Mouse (Mus musculus) cerebellum, adult 9-10 months (tissue): ENCODE data around the gene Pum2.
"Not testable (repeated sequence)": the region's sequence is repeated elsewhere in the genome, so short reads cannot be mapped to it uniquely, and the experiment has no call there.

ENCODE experiments used
- DNase-seq: peaks from one replicate; pipeline ENCODE4 v3.0.0; 2022

The Pum2 gene

DNA sequence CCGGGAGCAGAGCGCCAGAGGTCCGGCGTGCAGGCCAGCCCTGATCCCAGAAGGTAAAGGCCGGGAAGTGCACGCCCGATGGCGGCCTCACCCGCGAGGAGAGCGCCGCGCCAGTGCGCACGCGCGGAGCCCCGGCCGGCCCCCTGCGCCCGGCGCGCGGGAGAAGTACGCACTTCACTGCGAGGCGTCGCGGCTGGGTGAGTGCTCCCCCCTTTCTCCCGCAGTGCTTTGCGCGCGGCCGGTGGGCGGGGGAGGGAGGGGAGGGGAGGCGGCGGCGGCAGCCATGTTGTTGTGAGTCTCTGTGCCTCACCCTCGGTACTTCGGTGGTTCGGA, at the start of gene Pum2:
Gene Pum2 (plus strand): TSS at position 161 of the 333 bp plus-strand sequence.
- peak; percentile 91 for DNase-seq

DNA sequence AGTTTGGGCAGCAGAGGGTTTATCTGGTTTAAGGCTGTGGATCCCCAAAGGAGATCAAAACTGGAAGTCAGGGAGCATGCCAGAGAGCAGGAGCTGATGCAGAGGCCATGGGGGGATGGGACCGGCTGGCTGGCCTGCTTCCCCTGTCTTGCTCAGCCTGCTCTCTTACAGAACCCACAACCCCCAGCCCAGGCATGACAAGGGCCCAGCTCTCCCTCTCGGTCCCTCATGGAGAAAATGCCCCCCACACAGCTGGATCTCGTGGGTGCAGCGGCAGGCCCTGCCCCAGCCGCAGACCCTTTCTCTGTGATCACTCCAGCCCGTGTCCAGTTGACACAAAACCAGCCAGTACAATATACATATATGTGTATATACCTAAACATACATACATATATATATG, 44.4 kb upstream of the Pum2 start:
- no peak for DNase-seq

DNA sequence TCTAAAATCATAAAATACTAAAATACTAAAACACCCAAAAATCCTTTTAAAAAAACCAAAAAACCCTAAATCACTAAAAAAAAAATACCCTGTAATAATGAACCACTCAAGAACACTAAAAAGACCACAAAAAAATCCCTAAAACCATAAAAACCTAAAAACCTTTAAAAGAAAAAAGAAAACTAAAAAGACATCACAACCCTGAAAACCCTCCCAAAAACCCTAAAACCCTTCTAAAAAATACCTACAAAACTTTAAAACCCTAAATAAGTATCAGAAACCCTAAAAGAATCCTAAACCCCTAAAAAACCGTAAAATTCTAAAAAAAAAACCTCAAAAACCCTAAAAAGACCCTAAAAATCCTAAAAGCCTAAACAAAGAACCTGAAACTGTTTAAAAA, 42.2 kb upstream of the Pum2 start:
- DNase-seq: no peak

DNA sequence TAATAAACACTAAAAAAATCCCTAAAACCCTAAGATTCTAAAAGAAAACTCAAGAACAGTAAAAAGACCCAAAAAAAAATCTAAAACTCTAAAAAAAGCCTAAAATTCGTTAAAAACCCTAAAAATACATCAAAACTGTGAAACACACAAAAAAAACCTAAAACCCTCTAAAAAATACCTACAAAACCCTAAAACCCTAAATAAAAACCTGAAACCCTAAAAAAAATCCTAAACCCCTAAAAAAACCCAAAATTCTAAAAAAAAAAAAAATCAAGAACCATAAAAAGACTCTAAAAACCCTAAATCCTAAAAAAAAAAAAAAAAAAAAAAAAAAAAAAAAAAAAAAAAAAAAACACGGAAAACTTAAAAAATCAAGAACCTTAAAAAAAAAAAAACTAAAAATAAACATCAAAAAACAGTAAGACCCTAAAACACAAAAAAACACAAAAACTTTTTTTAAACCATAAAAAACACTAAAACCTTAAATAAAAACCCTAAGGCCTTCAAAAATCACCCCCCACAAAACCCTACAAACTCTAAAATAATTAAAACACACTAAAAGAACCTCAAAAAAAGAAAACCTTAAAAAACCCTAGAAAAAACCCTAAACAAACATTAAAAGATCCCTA, 41.1 kb upstream of the Pum2 start:
- DNase-seq: no peak

DNA sequence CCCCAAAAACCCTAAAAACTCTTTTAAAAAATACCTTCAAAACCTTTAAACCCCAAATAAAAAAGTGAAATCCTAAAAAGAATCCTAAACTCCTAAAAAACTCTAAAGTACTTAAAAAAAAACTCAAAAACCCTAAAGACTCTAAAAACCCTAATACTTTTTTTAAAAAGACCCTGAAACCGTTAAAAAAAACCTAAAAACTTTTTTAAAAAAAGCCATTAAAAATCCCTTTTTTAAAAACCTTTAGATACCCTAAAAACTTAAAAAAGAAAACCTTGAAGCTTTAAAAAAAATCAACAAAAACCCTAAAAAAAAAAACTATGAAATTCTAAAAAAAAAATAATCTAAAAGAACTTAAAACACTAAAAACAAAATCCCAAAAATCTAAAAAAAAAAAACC, 39.6 kb upstream of the Pum2 start:
- no peak for DNase-seq

DNA sequence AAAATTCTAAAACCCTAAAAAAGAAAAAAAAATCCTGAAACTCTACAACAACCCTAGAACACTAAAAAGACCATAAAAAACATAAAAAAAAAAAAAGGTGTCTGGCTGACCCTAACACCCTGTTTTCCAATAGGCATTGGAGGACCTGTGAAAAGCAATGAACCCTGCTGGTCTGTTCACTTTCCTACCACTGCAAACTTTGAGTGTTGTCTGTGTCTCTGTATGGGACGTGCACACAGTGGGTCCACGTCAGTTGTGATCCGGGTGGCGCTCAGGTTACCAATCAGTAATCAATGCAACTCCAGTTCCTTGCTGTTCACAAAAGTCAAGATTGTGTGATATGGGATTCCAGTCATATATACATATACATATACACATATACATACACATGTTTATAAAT, 38.4 kb upstream of the Pum2 start:
- DNase-seq: peak; percentile 23

DNA sequence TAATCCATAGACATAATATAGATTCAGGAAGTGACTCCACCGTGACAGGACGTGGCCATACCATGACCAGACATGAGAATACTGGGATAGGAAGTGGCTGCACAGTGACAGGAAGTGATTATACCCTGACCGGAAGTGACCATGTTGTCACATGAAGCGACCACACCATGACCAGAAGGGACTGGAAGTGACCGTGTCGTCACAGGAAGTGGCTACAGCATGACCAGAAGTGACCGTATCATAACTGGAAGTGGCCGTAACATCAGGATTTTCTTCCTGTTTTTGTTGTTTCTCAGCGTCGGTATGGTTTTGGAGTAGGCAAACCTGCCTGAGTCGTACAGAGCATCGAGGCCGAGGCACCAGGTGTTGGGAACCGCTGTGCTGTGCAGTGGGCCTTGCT, 37.0 kb upstream of the Pum2 start:
- no peak for DNase-seq

DNA sequence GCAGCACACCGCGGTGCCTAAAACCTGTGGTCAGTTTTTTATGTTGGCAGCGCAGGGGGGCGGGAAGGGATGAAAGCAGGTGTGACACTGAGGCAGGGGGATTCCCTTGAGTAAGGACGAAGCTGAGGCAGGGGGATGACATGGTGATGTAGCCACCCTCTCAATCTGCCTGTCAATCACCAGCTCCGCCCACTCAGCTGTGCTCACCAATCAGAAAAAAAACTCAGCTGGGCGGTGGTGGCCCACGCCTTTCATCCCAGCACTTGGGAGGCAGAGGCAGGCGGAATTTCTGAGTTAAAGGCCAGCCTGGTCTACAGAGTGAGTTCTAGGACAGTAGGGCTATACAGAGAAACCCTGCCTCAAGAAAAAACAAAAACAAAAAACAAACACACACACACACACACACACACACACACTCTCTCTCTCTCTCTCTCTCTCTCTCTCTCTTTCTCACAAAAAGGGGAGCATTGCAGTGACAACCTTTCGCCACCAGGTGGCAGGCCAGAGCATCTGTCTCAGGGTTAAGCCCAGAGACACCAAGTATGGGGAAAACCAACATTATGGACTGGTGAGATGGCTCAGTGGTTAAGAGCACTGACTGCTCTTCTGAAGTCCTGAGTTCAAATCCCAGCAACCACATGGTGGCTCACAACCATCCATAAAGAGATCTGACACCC, 35.4 kb upstream of the Pum2 start:
- peak; percentile 84 for DNase-seq

DNA sequence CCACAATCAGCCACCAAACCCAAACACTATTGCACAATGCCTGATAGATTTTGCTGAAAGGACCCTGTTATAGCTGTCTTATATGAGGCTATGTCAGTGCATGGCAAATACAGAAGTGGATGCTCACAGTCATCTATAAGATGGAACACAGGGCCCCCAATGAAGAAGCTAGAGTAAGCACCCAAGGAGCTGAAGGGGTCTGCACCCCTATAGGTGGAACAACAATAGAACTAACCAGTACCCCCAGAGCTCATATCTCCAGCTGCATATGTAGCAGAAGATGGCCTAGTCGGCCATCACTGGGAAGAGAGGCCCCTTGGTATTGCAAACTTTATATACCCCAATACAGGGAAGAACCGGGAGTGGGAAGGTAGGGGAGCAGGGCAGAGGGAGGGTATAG, 33.7 kb upstream of the Pum2 start:
- peak; percentile 67 for DNase-seq

DNA sequence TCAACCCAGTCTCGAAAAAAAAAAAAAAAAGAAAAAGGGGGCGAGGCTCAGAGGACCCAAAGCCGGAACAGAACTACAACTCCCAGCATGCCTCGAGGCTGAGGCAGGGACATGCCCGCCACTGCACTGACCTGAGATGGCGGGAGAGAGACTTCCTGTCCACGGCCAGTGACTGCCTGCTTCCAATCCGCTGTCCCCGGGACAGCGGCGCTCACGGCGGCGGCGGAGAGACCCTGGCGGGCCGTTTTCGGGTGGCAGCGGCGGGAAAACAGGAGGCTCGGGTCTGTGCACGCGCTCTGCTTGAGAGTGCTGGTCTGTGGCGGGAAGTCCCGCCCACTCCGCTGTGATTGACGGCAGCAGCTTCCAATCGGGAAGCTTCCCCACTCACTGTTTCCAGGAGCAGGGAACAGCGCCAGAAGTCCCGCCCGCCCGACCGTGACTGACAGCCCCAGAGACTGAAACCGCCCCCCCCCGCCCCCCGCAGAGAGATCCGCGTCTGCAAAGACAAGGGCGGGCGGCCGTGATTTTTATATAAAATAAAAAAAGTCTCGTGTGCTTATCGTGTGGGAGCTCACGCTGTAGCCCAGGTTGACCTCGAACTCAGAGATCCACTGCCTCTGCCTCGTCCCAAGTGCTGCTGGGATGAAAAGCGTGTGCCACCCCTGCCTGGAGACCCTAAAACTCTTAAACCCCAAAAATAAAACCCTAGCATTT, 33.1 kb upstream of the Pum2 start:
- peak; percentile 99 for DNase-seq

DNA sequence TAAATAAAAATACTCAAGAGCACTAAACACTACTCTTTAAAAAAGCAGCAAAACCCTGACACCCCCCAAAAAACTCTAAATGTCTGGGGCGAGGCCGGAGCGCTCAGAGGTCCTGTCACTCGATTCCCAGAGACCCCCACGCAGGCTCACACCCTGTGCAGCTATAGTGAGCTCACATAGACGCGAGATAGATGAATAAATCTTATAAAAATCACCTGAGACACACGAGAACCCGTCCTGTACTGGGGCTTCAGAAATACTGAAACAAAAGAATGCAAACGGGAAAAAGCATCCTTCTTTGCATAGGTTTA, 32.6 kb upstream of the Pum2 start:
- no peak for DNase-seq

DNA sequence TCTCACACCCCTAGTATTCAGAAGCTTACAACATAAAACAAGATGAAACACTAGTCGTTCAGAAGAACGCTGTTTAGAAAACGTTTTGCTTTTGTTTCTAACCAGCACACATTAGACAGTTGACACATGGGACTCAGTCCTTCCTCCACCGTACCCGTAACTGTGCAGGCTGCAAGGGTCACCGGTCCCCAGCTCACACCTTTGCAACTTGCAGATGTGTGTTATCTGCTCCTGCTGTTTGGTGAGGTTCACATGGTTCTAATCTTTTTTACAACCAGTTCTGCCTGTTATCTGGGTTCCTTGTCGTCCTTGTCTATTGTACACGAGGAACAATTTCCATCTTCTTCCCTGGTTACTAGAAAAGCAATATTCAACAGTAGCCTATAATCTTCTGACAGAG, 25.7 kb upstream of the Pum2 start:
- not testable (repeated sequence) for DNase-seq

DNA sequence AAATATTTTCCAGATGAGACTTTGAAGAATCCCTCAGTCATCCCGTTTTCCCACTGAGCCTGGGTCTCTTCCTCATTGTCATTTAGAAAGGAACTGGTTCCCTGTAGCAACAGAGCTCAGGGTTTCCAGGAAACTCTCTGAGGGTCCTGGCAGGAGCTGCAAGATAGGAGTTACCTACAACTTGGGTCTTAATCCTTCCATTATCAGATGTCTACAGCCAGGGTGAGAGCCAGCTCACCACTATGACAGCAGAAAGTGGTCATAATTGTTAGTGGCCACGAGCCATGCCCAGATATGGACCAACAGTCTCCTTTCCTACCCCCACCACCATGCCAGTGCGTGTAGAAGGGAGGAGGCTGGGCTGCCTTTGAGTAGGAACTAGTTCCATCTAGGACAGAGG, 23.9 kb upstream of the Pum2 start:
- DNase-seq: not testable (repeated sequence)

DNA sequence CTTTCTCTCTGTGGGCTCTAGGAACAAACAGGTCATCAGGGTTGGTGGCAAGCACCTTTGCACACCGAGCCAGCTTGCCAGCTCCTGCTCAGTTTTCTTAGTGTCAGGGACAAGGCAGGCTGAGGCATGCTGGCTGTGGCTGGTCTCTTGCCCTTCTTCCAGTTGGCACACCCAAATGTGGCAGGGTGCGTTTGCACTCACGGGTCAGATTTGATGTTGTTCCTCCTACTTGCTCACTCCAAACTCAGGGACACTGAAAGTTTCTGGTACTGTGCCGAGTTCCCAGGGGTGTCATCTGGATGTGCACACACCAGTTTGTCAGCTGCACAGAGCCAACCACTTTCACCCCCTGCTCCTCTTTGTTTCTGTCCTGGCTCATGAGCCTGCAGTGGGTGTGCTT, 17.3 kb upstream of the Pum2 start:
- no peak for DNase-seq

DNA sequence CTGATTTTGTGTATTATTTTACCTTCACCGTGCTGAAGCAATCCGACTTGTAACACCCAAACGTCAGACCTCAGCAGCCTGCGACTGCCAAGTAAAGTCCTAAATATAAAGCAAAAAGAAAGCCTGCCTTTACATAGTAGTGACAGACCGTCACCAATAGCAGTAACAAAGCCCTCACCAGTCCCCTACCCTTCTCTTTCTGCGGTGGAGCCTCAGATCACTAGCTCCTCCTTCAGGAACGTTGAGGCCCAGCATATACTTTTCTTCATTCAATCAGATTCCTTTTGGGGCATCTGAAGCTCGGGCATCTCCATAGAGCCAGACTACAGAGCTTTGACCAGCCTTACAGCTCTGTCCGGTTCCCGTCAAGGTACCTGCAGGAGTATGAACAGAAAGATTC, 16.8 kb upstream of the Pum2 start:
- no peak for DNase-seq

DNA sequence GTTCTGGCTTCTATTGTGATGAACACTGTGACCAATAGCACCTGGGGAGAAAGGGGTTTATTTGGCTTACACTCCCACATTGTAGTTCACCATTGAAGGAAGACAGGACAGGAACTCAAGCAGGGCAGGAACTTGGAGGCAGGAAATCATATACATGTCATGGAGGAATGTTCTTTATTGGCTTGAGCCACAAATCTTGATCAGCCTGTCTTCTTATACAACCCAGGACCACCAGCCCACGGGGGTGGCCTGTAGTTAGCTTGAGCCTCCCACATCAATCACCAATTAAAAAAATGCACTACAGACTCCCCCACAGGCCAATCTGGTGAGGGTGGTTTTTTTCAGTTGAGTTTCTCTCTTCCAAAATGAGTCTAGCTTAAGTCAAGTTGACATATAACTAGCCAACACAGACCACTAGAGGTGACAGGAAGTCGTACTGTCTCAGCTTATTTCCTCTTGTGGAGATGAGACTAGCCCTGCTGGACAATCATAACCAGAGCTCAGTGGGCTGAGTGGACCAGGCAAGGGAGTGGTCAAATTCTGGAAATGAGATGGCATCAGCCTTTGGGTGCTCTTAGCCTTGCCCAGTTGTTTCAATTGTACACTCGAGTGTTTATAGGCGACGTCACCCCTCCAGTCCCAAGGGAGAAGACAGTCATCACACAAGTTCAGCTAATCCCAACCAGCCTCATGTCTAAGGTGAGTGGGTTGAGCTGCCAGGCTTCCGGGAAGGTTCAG, 16.1 kb upstream of the Pum2 start:
- no peak for DNase-seq

DNA sequence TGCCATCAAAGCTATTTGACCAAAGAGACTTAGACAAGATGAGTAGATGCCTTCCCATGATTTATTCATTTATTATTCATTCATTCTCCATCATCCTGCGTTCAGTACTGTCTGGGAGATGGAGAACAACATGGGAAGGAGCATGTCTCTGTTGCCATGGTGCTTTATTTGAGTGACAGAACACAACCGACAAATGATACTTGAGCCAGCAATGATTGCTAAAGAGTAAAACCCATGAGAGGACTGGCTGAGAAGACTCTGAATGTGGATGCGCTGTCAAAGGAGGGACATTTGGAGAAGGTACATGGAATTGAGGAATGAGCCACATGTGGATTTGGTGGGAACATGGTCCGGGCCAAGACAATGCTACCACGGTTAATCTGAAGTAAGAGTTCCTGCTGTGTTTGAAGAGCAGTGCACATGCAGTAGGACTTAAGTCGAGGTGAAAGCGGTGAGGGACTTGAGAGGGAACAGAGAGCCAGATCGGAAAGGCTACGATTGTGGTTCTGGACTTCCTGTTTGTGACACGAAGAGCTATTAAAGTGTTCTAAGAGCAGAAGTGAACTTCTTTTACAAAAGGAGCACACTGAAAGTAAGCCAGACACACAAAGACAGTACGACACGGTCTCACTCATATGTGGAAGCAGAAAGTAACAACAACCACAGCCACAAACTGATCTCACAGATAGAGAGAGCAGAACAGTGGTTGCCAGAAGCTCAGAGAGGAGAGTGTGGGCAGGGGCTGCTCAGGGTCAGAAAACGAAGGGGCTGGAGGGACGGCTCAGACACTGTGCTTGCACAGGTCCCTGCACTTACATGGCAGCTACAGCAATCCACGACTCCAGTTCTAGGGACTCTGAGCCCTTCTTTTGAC, 14.3 kb upstream of the Pum2 start:
- no peak for DNase-seq

DNA sequence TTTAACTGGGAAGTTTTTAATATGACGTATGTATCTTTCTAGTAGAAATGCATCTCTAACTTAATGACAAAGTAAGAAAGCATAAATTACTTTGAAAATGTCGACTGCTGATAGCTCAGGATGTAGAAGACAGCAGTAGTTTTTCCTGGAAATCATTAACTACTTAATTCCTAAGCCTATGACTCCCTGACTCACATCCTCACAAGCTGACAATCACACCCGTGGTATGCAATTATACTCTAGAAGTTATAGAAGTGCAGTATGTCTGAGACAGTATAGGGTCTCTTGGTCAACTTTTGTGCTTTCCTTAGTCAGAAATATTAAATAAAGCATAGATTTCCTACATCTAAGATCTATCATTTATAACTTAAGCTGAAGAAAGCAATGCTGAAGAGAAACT, 12.2 kb upstream of the Pum2 start:
- no peak for DNase-seq

DNA sequence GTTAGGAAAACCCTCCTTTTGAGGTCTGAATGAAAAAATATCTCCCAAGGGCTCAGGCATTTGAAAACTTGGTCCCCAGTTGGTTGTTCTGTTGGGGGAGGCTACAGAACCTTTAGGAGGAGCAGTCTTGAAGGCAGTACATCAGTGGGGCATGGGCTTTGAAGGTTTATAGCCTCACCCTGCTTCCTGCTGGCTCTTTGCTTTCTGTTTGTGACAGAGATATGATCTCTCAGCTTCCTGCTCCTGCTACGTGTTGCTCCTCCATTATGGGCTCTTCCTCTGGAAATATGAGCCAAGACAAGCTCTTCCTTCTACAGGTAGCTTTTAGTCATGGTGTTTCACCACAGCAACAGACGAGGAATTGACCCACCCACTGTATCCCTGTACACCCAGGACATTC, 11.8 kb upstream of the Pum2 start:
- no peak for DNase-seq

DNA sequence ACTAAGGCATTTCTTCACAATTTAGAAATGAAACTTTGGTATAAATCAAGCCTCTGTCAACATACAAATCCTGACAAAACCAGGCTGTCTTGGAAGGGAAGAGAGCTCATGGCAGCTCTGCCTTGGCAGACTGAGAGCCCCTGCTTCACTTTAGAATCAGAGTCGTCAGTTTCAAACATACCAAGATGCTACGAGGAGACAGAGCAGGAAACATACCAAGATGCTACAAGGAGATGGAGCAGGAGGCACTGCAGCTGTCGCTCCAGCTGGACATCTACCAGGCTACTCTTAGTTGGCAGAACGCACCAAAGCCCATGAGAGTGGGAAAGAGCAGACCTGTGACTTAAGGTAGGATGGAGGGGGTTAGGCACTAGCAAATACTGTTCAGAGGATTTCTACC, 11.2 kb upstream of the Pum2 start:
- DNase-seq: no peak

DNA sequence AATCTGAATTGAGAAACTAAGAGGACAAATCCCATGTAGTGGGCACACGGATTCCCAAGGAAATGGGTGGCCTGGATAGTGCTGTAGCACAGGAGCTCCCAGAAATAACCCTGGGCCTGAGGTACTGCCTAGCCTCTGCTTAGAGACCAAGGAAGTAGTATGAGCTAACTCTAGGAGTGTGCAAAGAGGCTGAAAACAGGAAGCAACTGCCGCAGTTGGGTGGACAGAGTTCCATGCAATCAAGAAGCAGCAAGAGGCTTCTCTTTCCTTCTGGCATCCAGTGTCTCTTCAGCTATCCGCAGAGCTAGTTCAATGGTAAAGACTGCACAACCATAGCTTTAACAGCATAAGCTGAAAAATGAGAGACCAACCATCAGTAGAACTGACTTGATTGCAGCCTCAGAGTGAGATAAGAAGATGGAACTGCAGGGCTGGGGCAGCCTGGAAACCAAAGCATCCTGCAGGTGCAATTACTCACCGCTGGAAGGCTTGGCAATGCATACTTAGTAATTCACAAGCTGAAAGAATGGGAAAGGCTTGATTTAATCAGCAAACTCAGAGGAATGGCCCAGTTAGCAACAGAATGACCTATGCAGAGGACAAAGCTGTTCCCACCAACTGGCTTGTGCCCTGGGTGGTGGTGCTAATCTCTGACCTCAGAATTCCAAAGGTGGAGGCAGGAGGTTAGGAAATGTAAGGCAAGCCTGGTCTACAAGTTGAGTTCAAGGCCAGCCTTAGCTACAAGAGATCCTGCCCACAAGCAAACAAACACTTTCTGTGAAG, 6.3 kb upstream of the Pum2 start:
- DNase-seq: no peak

DNA sequence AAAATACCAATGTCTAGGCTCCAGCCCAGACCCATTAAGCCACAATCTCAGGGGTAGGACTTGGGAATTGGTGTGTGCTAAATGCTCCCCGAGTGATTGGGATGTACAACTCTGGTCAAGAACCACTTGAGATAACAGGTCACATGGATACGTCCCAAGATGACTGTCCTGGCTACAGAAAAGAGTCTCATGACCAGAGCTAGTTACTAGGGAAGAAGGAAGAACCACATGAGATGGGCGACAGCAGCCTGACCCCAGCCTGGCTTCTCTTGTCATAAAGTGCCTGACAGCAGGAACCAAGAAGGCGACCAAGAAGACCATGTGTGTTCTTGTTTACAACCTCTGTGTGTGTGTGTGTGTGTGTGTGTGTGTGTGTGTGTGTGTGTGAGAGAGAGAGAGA, 4.5 kb upstream of the Pum2 start:
- no peak for DNase-seq
